Mouse (Mus musculus) stomach, postnatal 0 days (tissue): ENCODE measurements at regions not wholly inside any gene's neighbourhood (a gene's known extent, or its start where the extent isn't known, plus 50 kb on each side); places are given as distances from the start of the nearest gene placed in this dataset.

Experiments used
- CTCF ChIP-seq: IDR thresholded peaks from 2 replicates; pipeline ENCODE4 v1.5.1; 2016; ENCODE audit warnings: antibody characterized with exemption, low read depth, mild to moderate bottlenecking, moderate library complexity
- EP300 ChIP-seq: optimal IDR thresholded peaks from 2 replicates; pipeline ENCODE3; 2016; ENCODE audit warnings: antibody characterized with exemption

DNA sequence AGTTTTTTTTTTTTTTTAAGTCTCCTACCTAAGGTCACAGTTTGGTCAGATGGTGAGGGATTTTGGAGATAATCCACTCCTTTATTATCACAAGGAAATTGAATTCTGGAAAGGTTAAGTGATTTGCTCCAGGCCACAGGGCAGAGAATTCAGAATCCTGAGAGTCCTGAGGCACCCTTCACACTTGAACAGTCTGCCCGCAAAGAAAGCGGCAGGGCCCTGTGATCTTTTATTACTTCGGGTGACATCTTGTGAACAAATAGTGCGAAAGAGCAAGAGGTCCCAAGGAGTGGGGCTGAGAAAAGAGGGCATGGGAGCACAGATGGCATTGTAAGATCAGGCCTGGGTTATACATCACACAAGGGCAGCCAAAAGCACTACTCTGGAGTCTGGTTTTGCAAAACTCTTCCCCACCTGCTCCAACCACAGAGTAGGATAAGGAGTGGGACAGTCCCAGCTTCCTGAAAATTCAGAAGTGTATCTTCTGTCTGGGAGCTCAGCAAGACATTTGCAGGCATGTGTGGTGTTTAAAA, 150.5 kb upstream of the Wdr11 start:
- TF ChIP-seq CTCF (no peak), EP300 (no peak)
